Mouse (Mus musculus) heart, postnatal 4 days (tissue): ENCODE measurements at regions not wholly inside any gene's neighbourhood (a gene's known extent, or its start where the extent isn't known, plus 50 kb on each side); places are given as distances from the start of the nearest gene placed in this dataset.
A peak's percentile ranks its signal among the peaks of the same experiment; 100 is the strongest.
"Not testable (repeated sequence)": the region's sequence is repeated elsewhere in the genome, so short reads cannot be mapped to it uniquely, and the experiment has no call there.

Source experiments
- DNase-seq: peaks from one replicate; pipeline ENCODE4 v3.0.0; 2021

GRCm38 (mm10) chr4:51868250-51868649 is 570.8 kb upstream of the Smc2 start:
- DNase-seq, result no peak

- not testable (repeated sequence) for DNase-seq
These were observed 570.3 kb upstream of the Smc2 start for GRCm38 (mm10) chr4:51868716-51869115.

- DNase-seq, result no peak
These were observed 553.6 kb upstream of the Smc2 start for GRCm38 (mm10) chr4:51885460-51885859.

GRCm38 (mm10) chr4:51889280-51889679 is 549.8 kb upstream of the Smc2 start:
- no peak for DNase-seq

- DNase-seq, result no peak
These were observed 510.8 kb upstream of the Smc2 start for GRCm38 (mm10) chr4:51928245-51928644.

GRCm38 (mm10) chr4:51969751-51970150 is 469.3 kb upstream of the Smc2 start:
- no peak for DNase-seq

- no peak for DNase-seq
These were observed 460.1 kb upstream of the Smc2 start for GRCm38 (mm10) chr4:51978962-51979361.

GRCm38 (mm10) chr4:51992482-51992881 is 446.6 kb upstream of the Smc2 start:
- no peak for DNase-seq

GRCm38 (mm10) chr4:52036765-52037353 is 402.2 kb upstream of the Smc2 start:
- no peak for DNase-seq

- DNase-seq, result peak; percentile 56
These were observed 395.6 kb upstream of the Smc2 start for GRCm38 (mm10) chr4:52043404-52043803.

GRCm38 (mm10) chr4:52050948-52051347 is 388.1 kb upstream of the Smc2 start:
- no peak for DNase-seq

- DNase-seq, result no peak
These were observed 383.0 kb upstream of the Smc2 start for GRCm38 (mm10) chr4:52056031-52056430.

- no peak for DNase-seq
These were observed 379.0 kb upstream of the Smc2 start for GRCm38 (mm10) chr4:52060031-52060430.

- no peak for DNase-seq
These were observed 339.9 kb upstream of the Smc2 start for GRCm38 (mm10) chr4:52099187-52099586.

GRCm38 (mm10) chr4:52105887-52106286 is 333.2 kb upstream of the Smc2 start:
- DNase-seq, result no peak

- no peak for DNase-seq
These were observed 321.2 kb upstream of the Smc2 start for GRCm38 (mm10) chr4:52117765-52118290.

- no peak for DNase-seq
These were observed 320.5 kb upstream of the Smc2 start for GRCm38 (mm10) chr4:52118439-52119072.

GRCm38 (mm10) chr4:52152565-52153164 is 286.4 kb upstream of the Smc2 start:
- DNase-seq, result peak; percentile 6

- no peak for DNase-seq
These were observed 262.8 kb upstream of the Smc2 start for GRCm38 (mm10) chr4:52176240-52176639.

GRCm38 (mm10) chr4:52197777-52198176 is 241.3 kb upstream of the Smc2 start:
- no peak for DNase-seq

GRCm38 (mm10) chr4:52210601-52211000 is 228.4 kb upstream of the Smc2 start:
- DNase-seq, result no peak

GRCm38 (mm10) chr4:52211022-52211421 is 228.0 kb upstream of the Smc2 start:
- DNase-seq, result no peak

GRCm38 (mm10) chr4:52213363-52213762 is 225.7 kb upstream of the Smc2 start:
- DNase-seq, result no peak
